Mouse (Mus musculus) kidney, adult 2 months (tissue): ENCODE data around the gene Rassf5. TPM values are rescaled to one million over a fixed set of nuclear protein-coding genes. Genes with fewer than 3 reads are reported as not detected.

Source experiments
- DNase-seq: peaks from one replicate; pipeline ENCODE4 v3.0.0; 2021
- H3K27ac ChIP-seq: fragments of 200-500 bp; 2 replicates; pipeline ENCODE4 v1.5.1; 2012; ENCODE audit warnings: low read depth, low read length, control low read depth, inconsistent platforms; ENCODE audit not compliant: insufficient read depth
- H3K27me3 ChIP-seq: fragments of 200-500 bp; replicated peaks from 2 replicates; pipeline ENCODE4 v1.6.1; 2012; ENCODE audit warnings: mild to moderate bottlenecking, moderate library complexity, low read length, inconsistent platforms; ENCODE audit not compliant: control insufficient read depth, insufficient read depth
- H3K36me3 ChIP-seq: fragments of 200-500 bp; 2 replicates; pipeline ENCODE4 v1.6.1; 2012; ENCODE audit warnings: mild to moderate bottlenecking, moderate library complexity, low read length, inconsistent platforms; ENCODE audit not compliant: control insufficient read depth, insufficient read depth
- H3K4me1 ChIP-seq: fragments of 200-500 bp; 2 replicates; pipeline ENCODE4 v1.6.1; 2011; ENCODE audit warnings: low read length; ENCODE audit not compliant: control insufficient read depth, insufficient read depth
- H3K4me3 ChIP-seq: fragments of 200-500 bp; 2 replicates; pipeline ENCODE4 v1.5.1; 2011; ENCODE audit warnings: mild to moderate bottlenecking, low read depth, low read length, control low read depth; ENCODE audit not compliant: insufficient read depth
- CTCF ChIP-seq: fragments of 200-500 bp; conservative IDR thresholded peaks from 2 replicates; pipeline ENCODE4 v1.5.1; 2011; ENCODE audit warnings: low read depth, mild to moderate bottlenecking, control low read depth, low read length, moderate library complexity, mixed read lengths; ENCODE audit not compliant: insufficient read depth, insufficient read length
- POLR2A ChIP-seq: fragments of 200-500 bp; IDR thresholded peaks from one replicate; pipeline ENCODE4 v1.6.1; 2011; ENCODE audit warnings: low read depth, low read length, control low read depth
- WGBS: fragments of 180-500 bp; shearing (Covaris S2); methylation state at CpG from one replicate; pipeline ENCODE4 v1.1.7; 2018; 5-methylcytosine and 5-hydroxymethylcytosine counted together
- polyA plus RNA-seq: library from polyadenylated mRNA; depleted of rRNA; stranded (reverse); fragments of >200 nt; gene quantifications from 2 replicates; pipeline ENCODE4 v1.2.3, GENCODE M21; 2012

Gene Rassf5
- polyA plus RNA-seq, 1 experiment, result 5.7 TPM

GRCm38 (mm10) chr1:131208081-131208480 is 37.0 kb downstream of the Rassf5 start:
- no peaks in the 10 kb centered on the region for H3K36me3 ChIP-seq
- WGBS, result 89% methylated on average over 5 of the region's 5 CpGs
- no peak overlapping the region for H3K4me3 ChIP-seq
- H3K27ac ChIP-seq, result no peak overlapping the region
- TF ChIP-seq POLR2A, result no peak
- no peak for TF ChIP-seq CTCF
- DNase-seq, result no peak
- no peaks in the 10 kb centered on the region for H3K27me3 ChIP-seq
- H3K4me1 ChIP-seq, result no peaks in the 10 kb centered on the region

DNA sequence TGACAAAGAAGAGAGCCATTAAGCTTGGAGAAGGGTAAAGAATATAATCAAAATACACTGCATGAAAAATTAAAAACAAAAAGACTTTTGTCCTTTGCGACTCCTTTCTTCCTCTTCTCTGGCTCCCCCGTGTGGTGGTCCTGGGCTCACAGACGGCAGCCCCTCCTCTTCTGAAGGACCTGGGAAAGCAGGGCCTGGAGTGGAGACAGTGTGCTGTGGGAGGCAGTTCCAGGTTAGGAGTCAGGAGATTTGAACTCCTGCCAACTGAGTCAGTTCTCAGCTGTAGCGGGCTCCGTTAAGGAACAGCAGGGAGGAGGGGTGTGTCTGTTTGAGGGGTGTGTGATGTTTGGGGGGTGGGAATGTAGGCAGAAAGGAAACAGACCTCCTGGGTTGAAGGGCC is 37.5 kb downstream of the Rassf5 start:
- H3K27ac ChIP-seq, result no peak overlapping the region
- peak; percentile 50 for DNase-seq

GRCm38 (mm10) chr1:131206342-131206741 is 38.7 kb downstream of the Rassf5 start:
- H3K4me3 ChIP-seq, result no peak overlapping the region
- H3K36me3 ChIP-seq, result no peaks in the 10 kb centered on the region
- DNase-seq, result no peak
- no peaks in the 10 kb centered on the region for H3K27me3 ChIP-seq
- H3K27ac ChIP-seq, result no peak overlapping the region
- WGBS, result 83% methylated on average over 5 of the region's 5 CpGs
- no peaks in the 10 kb centered on the region for H3K4me1 ChIP-seq
- TF ChIP-seq CTCF (no peak), POLR2A (no peak)

More for the DNA sequence above, 37.5 kb downstream of the Rassf5 start:
- TF ChIP-seq CTCF (peak; percentile 60), POLR2A (no peak)
- Histone ChIP-seq H3K4me1 (no peaks in the 10 kb centered on the region), H3K27me3 (no peaks in the 10 kb centered on the region), H3K4me3 (no peak overlapping the region), H3K36me3 (no peaks in the 10 kb centered on the region)
- 0% methylated on average over 5 of the region's 5 CpGs for WGBS

DNA sequence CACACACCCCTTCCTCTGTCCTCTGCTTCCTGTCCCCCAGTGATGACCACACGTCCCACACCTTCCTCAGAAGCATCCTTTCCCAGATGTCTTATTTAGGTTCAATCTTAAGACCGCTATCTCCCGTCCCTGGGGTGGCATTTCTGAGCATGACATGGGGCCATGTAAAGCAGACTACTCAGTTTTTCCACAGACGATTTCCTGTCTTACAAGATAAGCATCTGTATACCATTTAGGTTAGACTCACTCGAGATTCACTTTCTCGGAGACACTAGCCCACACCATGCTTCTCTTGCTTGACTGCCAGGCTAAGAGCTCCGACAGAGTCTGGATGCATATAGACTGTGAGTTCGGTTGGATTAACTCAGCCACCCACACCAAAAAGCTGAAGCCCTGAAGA is 40.6 kb downstream of the Rassf5 start:
- no peak for DNase-seq
- Histone ChIP-seq H3K4me1 (no peaks in the 10 kb centered on the region), H3K27ac (no peak overlapping the region), H3K27me3 (no peaks in the 10 kb centered on the region), H3K36me3 (no peaks in the 10 kb centered on the region), H3K4me3 (no peak overlapping the region)
- TF ChIP-seq CTCF (no peak), POLR2A (no peak)
- 76% methylated on average over 8 of the region's 8 CpGs for WGBS

DNA sequence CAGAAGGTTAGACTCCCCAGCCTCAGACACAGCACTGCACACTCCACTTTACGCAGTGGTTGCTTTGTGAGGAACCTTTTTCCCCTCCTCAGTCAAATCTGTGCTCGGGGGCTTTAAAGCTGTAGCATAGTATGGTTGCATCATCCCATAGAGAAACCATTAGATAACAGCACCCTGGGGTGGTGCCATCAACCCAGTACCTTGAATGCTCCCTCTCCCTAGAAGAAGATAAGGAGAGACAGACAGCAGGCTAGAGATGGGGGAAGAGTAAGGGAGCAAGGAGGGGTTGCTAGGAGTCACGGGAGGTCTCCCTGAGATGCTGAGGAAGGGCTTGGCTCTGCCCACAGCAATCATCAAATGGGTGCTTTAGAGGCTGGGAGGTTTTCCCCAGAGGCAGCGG is 43.7 kb downstream of the Rassf5 start:
- Histone ChIP-seq H3K27me3 (no peaks in the 10 kb centered on the region), H3K27ac (no peak overlapping the region), H3K4me3 (no peak overlapping the region), H3K36me3 (no peaks in the 10 kb centered on the region), H3K4me1 (no peaks in the 10 kb centered on the region)
- WGBS, result 93% methylated on average over 4 of the region's 4 CpGs
- no peak for DNase-seq
- TF ChIP-seq POLR2A, result no peak

GRCm38 (mm10) chr1:131200588-131200987 is 44.5 kb downstream of the Rassf5 start:
- Histone ChIP-seq H3K4me3 (no peak overlapping the region), H3K27me3 (no peaks in the 10 kb centered on the region), H3K4me1 (no peaks in the 10 kb centered on the region), H3K27ac (no peak overlapping the region), H3K36me3 (no peaks in the 10 kb centered on the region)
- TF ChIP-seq CTCF (no peak), POLR2A (no peak)
- WGBS, result 67% methylated on average over 10 of the region's 10 CpGs
- no peak for DNase-seq

DNA sequence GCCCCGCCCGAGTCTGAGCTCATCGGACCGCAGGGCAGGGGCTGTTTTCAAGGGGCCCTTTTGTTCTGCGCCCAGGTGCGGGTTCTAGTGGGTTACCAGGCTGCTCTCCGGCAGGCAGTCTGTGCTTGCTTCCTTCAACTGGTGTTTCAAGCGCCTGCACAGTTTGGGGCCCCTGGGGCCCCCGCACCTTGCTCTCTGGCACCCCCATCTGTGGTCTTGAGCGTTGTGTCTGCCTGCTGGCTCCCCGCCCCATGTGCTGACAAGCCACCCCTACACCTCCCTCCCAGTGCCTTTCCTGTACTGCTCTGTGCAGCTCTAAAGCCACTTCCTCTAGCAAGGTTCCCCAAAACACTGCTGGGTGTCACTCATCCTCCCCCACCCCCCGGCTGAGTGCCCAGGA is 45.1 kb downstream of the Rassf5 start:
- WGBS, result 70% methylated on average over 12 of the region's 12 CpGs
- DNase-seq, result peak; percentile 40
- H3K27ac ChIP-seq, result no peak overlapping the region
- no peaks in the 10 kb centered on the region for H3K27me3 ChIP-seq
- H3K4me3 ChIP-seq, result no peak overlapping the region
- H3K36me3 ChIP-seq, result no peaks in the 10 kb centered on the region
- no peaks in the 10 kb centered on the region for H3K4me1 ChIP-seq
- no peak for TF ChIP-seq POLR2A
- no peak for TF ChIP-seq CTCF

GRCm38 (mm10) chr1:131199118-131199821 is 45.8 kb downstream of the Rassf5 start:
- no peaks in the 10 kb centered on the region for H3K36me3 ChIP-seq
- WGBS, result 70% methylated on average over 18 of the region's 18 CpGs
- no peaks in the 10 kb centered on the region for H3K27me3 ChIP-seq
- TF ChIP-seq CTCF (no peak), POLR2A (no peak)
- H3K4me1 ChIP-seq, result no peaks in the 10 kb centered on the region
- peak; percentile 46 for DNase-seq
- H3K27ac ChIP-seq, result no peak overlapping the region
- H3K4me3 ChIP-seq, result peak overlapping the region; percentile 13; the same call in 1 of the 2 replicates
